Mouse (Mus musculus) adrenal gland, adult 8-10 months (tissue): Measurements from ENCODE around the gene Zfp941. TPM values are rescaled to one million over a fixed set of nuclear protein-coding genes. Genes with fewer than 3 reads are reported as not detected.
A peak's percentile ranks its signal among the peaks of the same experiment; 100 is the strongest.

Experiments used
- DNase-seq: peaks from one replicate; pipeline ENCODE4 v3.0.0; 2022
- total RNA-seq, 4 experiments: library from RNA; stranded (reverse); gene quantifications; 2 replicates each; pipeline ENCODE4 v1.2.4; 2022

Gene Zfp941
- 1 to 10 TPM; 3.8 to 8.6 (median 5.7) TPM for total RNA-seq

DNA sequence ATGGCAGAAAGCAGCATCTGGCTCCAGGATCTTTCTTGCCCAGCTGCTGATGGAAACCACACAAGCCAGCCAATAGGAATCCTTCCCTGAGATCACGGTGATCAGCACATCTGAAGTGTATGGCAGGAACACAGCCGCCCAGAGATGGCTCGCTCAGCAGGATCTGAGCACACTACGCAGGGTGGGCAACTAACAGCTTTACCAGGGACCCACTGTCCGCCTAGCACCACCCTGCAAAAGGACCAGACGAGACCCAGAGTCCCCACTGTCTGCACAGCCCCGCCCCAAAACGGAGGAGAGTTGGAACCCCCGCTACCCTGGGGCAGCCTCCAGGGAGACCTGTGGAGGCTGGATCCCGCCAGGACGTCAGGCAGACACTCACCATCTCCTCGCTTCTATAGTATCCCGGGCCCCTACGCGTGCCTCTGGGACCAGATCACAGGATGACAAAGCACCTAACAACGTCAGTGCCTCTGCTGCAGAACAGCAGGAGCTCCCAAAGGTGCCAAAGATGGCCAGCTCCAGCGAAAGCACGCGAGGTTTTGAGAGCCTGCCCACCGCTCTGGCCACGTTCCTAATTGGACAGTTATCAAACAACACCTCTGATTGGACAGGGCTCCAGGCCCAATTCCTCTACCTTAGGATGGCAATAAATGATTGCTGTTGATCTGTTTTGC is at the start of gene Zfp941:
Zfp941 (minus strand) TSS at position 526 of the 677 bp plus-strand sequence.
- DNase-seq, result peak; percentile 34

DNA sequence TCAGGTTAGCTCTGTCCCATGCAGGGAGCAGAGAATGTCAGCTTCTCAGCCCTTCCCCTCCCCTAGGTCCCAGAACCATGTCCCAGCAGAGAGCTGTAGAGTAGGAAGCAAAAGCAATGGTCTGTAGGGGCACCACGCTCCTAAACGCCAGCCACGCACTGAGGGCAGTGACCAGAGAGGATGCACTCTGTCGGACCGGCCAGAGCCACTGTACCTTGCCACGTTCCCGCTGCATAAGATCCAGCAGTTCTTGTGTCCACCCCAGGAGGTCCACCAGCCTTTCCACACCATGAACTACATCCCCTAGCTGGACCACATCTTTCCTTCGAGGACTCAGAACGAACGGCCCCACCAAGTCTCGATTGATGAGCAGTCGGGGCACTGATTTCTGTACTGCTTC is 42.8 kb upstream of the Zfp941 start:
- DNase-seq, result no peak

DNA sequence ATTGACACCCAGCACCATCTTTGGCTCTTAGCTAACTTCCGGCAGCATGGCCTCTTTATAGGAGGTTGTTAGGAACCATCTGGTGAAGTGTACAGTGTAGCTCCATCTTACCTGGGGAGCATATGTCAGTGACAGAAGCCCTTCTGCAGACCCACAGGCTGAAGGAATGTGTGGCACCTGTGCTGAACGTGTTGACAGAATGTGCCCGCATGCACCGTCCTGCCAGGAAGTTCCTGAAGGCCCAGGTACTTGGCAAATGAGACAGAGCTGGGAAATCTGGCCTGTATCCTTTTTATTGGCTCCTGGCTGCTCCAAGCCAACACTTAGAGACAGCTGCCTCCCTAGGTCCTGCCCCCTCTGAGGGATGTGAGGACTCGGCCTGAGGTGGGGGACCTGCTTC is 38.8 kb upstream of the Zfp941 start:
- no peak for DNase-seq

DNA sequence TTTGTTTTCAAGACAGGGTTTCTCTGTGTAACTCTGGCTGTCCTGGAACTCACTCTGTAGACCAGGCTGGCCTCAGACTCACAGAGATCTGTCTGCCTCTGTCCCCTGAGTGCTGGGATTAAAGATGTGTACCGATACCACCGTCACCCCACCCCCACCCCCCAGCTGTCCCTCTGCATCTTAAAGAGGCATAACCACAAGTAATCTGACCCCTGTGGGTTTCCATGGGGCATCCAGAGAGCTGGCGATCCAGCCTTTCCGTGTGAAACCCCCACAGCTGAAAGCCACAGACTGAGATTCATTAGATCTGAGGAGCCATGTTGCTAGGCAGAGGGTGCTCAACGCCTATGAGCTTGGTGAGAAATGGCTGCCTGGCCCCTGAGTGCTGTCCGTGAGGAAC is 38.0 kb upstream of the Zfp941 start:
- no peak for DNase-seq

DNA sequence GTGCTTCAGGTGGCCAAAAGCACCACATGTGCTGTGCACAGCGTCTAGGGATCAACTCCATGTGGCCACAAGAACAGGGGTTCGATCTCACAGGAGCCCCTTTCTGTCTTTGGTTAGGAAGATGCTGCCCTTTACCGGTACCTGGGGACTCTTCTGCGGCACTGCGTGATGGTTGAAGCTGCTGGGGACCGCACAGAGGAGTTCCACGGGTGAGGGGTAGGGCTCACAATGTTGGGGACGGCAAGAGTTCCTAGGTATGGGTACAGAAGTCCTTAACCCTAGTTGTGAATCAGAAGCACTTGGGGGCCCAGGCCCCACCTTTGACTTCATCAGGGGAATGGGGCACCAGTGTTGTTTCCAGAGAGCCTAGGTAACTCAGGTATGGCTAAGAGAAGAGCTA is 36.8 kb upstream of the Zfp941 start:
- DNase-seq, result no peak

DNA sequence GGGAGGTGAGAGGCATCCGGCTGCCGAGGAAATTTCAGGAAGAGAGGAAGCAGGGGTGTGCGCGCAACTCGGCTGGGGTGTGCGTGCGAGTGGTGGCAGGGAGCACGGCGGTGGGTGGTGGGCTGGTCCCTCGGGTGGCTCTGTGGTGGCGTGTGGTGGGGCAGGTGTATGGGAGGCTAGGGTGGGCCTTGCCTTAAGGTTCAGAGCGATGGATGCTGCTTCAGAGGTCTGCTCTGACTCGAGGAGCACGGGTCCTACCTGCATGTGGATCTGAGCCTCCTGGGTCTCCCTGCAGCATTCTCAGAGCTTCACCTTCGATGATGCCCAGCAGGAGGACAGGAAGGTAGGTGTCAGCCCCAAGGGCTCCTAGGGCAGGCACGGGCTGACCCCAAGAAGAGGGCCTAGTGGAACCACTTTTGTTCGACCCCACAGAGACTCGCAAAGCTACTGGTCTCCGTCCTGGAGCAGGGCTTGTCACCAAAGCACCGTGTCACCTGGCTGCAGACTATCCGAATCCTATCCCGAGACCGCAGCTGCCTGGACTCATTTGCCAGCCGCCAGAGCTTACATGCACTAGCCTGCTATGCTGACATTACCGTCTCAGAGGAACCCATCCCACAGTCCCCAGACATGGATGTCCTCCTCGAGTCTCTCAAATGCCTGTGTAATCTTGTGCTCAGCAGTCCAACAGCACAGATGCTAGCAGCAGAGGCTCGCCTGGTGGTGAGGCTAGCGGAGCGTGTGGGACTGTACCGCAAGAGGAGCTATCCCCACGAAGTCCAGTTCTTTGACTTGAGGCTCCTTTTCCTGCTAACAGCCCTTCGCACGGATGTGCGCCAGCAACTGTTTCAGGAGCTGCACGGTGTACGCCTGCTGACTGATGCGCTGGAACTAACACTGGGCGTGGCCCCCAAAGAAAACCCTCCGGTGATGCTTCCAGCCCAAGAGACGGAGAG is 35.9 kb upstream of the Zfp941 start, which contains the start of gene Bet1l:
Bet1l (minus strand) TSS at position 28 of the 956 bp plus-strand sequence.
- DNase-seq, result no peak

DNA sequence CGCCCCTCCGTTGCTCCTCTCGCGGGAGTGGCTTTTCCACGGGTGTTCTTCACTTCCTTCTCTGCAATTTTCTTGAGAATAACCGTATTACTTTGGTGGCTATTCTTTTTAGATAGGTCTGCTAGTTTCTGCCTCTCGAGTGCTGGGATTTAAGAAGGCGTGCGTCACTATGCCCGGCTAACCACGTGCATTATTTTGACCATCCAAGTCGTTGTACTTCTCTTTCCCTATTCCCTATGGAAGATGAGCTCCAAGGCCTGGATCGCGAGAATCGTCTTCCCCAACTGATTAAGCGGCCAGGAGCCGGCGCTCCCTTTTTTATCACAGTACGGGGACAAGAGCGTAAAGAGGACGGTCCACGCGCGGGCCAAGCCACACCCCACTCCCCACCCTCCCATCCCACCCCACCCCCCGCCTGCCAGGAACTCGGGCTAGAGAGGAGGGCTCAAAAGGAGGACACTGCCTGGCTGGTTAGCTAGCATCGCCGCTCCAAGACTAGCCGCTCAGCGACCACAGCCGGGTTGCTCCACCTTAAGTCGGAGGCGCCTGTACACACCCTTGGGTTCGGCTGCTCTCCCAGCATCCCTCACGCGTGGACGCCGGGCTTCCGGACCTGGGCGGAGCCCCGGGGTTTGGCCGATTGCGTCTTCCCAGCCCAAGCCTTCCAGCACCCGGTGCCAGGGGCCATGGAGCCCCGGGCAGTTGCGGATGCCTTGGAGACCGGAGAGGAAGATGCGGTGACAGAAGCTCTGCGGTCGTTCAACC is 35.0 kb upstream of the Zfp941 start, which contains the start of gene Ric8a:
Ric8a (plus strand) TSS at position 173 of the 765 bp plus-strand sequence.
- DNase-seq, result peak; percentile 92

DNA sequence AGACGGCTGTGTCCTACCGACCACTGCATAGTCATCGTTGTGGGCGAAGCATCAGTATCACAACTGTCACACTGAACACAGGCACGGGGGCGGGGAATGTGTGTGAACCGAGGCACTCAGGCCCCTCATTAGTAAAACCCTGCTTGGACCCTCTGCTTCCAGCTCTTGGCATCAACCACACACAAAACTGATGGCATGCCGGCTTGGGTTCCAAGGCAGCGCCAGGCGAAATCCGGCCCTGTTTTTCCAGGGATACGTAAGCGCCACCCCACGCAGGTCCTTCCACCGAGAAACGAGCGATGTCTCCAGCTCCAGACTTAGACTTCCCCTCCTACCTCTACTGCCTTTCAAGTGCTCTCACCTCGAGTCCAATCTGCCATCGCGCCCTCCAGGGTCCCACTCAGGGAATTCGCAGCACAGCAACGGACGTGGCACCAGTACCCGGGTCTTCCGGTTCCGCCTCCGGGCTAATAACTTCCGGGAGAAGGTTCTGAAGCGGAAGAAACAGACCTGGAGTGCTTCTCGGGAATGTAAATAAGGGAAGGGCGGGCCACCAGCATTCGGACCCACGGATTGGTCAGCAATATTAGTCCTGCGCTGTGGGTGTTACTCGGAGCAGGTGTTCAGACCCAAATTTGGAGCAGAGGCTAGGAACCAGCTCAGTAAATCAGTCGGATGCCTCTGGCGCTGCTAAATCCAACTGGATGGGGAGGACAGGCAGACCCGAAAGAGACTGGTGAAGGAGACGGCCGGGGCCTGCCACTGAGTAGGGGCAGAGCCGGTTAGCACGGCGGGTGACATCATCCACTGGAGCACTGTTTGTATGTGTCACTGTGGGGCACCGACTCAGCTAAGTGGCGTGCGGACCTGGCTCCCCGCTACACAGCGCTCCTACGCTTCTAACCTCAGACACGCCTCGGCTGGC is 34.1 kb upstream of the Zfp941 start, which contains the start of gene Gm45785:
Gm45785 (minus strand) TSS at position 472 of the 925 bp plus-strand sequence.
- DNase-seq, result peak; percentile 89

DNA sequence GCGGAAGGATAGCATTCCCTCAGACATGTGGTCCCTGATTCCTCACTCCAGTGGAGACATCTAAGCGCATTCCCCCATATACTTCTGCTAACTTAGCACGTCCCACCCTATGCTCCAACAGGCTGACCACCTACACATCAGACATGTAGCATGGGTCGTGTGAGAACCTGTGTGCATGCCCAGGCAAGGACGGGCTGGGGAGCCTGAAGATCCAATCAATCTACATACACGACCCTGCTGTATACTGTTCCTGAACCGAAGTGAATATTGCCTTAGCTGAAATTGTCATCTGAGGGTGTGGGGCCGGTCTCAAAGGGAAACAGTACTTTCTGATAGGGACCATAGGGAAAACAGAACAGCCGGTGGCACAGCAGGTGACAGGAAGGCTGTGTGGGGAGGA is 33.2 kb upstream of the Zfp941 start:
- no peak for DNase-seq

DNA sequence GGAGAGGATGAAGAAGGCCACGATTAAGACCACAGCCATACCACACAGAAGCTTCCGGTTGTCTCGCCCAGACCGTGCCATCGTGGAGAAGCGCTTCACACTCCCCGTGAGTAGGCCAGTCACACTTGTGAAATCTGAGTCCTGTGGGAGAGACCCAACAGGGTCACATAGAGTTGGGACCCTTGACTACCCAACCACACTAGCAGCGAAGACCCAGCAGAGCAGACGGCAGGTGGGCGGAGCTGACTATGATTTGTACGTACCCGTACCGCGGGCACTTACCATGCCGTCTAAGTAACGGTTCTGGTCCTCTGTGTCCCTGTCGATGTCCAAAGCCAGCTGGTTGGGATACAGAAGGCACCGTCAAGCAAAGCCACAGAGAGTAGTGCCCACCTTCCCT is 32.5 kb upstream of the Zfp941 start:
- DNase-seq, result no peak

DNA sequence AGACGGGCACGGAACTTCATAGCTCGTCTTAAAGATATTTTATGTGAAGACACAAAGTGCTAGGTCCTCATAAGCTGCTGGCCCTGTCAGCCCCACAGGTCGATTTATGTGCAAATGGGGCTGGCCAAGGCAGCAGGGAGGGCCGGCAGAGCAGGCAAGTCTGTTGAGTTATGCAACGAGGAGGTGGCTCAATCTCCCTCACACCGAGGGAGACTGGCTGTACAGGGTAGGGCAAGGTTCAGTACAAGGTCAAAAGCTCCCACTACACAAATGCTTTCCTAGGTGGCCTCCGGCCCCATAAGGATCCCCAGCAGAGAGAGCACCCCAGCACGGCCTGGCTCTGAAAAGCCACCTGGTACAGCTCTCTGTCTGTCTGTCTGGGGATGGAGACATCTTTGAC is 31.4 kb upstream of the Zfp941 start:
- peak; percentile 76 for DNase-seq

DNA sequence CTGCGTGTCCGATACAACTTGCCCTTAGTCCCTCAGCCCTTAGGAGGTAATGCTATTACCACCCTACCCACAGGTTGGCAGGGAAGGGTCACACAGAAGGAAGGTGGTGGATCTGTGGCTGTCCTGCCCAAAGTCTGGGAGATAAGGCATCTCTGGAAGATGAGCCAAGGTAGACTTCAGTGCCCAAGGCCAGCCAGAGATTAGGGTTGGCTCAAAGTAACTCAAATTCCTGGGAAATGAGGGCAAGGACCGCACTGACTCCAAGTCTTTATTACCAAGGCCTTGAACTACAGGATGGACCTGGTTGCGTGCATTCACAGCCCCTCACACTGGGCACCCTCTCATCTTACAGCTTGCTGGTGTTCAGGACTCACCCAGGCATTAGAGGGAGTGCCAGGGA is 29.9 kb upstream of the Zfp941 start:
- peak; percentile 58 for DNase-seq

DNA sequence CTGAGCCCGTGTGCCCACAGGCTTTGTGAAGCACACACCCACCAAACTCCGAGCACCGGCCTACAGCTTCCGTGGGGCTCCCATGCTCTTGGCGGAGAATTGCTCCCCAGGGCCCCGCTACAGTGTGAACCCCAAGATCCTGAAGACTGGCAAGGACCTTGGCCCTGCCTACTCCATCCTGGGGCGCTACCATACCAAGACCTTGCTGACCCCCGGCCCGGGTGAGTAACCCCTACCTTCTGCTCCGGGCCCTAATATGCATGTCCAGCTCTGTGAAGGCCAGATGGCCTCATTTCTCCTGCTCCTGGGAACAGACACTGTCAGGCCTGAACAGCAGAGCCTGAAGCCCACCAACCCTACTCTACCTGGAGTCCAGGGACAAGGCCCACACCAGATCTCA is 26.6 kb upstream of the Zfp941 start:
- no peak for DNase-seq

DNA sequence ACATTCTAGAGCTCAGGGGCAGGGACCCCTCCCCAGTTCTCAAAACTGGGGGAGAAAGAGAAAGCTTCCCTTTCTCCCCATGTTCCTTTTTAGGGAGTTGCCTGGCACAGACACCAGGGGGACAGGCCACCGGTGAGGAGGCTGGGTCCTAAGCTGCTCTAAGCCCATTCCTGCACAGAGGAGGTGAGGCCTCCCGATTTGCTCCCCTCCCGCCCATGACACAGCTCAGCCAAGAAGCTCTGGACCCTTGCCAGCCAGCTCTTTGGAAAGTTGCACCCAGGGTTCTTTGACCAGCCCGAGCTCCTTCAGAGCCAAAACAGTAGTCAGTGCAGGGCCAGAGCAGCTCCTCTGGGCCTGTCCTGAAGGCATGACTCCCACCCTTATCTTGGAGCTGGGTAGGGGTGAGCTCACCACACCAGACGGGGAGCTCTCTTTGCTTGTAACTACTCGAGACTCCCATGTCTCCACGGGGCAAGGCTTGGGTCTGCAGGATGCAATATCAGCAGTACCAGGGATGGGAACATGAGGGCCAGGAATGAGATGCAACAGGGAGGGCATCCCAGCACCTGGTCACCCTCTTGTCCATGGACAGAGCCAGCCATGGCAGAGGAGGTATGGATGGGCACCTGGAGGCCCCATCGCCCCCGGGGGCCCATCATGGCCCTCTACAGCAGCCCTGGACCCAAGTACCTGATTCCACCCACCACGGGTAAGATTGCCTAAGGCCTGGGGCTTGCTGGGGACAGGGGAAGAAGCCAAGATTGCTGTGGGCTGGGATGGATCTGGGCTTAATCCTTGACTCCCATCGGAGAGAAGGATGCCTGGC is 26.0 kb upstream of the Zfp941 start, which contains the start of gene Odf3:
Odf3 (plus strand) TSS at position 51 of the 826 bp plus-strand sequence.
- peak; percentile 75 for DNase-seq

DNA sequence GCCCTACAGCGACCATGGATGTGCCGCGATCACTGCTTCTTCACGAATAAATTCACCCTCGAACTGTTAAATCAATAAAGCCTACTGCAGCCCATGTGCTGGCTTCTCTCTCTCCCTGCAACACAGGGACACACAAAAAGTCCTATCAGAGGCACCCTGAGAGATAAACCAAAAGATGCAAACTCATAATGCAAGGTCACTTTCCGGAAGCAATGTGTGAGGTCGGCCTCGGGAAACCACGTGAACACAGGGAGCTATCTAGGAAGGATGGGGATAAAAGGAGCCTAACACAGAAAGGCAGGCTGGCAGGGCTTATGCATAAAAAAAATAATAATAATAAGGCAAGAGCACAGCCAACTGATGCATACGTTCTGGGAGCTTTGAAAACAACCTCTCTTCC is 24.7 kb upstream of the Zfp941 start:
- DNase-seq, result no peak

DNA sequence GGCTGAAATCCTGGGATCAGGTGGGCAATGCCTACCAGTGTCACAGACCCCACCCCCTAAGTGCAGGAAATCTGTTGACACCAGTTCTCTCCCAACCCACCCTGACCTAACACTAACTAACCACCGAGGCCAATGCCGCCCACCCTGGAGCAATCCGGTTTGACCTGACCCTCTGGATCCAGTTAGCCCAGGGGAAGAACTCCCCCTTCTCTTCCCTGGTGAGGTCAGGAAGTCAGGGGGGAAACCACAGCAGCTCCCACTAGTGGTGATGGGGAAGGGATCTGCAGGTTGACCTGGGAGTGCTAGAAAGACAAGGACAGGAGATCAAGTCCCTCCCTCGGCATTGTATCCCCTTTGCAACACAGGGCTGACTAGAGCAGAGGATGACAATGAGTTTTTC is 23.7 kb upstream of the Zfp941 start:
- DNase-seq, result no peak

DNA sequence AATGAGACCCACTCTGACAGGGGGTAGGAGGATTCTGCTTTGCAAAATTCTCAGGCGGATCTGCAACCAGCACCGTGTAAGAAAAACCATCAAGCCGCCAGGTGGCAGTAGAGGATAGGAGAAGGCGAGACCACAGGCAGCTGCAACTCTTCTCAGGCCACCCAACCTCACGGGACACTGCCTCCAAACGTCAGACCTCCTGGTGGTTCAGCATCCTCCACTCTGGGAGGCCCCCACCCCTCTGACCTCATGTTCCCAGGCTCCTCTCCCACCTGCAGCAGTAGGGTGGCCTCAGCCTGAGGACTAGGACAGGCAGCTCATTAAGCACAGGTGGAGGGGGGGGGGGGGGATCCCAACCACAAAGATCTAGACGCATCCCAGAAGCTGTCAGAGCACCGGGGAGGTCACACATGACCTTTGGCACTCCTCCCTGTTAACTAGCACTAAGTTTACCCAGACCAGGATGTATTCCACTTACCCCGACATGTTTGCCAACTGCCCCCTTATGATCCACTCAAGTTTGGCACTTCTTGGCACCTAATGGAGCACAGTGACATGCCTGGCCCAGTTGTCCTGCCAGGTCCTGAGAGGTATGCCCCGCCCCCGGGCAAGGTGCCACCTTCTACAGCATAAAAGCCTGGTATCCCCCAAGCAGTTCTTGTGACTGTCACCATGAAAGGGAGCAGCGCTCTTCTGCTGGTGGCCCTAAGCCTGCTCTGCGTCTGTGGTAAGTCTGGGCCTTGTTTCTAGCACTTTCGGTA is 23.1 kb upstream of the Zfp941 start, which contains the start of gene Scgb1c1:
Scgb1c1 (plus strand) TSS at position 643 of the 761 bp plus-strand sequence.
- peak; percentile 79 for DNase-seq

DNA sequence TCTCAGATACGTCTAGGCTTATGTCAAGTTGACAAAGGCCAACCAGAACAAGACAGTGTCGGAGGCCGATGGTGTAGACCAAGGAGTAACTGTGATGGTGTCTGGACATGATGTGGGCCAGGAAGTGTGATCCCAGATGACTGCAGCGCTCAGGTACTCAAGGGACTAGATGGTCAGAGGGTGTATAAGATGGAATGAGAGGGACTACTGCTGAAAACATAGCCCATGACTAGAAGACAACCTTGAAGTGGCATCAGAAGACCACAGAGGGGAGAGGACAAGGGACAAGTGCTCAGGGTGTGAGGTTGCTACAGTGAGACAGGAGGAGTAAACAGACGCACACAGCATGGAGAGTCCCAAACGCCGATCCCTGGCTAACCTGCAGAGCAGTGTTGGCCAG is 21.8 kb upstream of the Zfp941 start:
- no peak for DNase-seq
